Mouse (Mus musculus): ENCODE results near the gene 2510009E07Rik. TPM values are rescaled to one million over a fixed set of nuclear protein-coding genes. Genes with fewer than 3 reads are reported as not detected.
A peak's percentile ranks its signal among the peaks of the same experiment; 100 is the strongest.
"Not testable (repeated sequence)": the region's sequence is repeated elsewhere in the genome, so short reads cannot be mapped to it uniquely, and the experiment has no call there.

The 2510009E07Rik gene
- polyA plus RNA-seq, 1 experiment from 2014 or later = 7.3 TPM

GRCm38 (mm10) chr16:21702314-21702690 is 7.8 kb upstream of the 2510009E07Rik start:
- H3K9me3 ChIP-seq (replicated peaks) = no peaks in the 10 kb centered on the region
- no peak overlapping the region; the same call in 1 of the 2 replicates for H3K27ac ChIP-seq
- WGBS = 9% methylated on average over 3 of the region's 3 CpGs
- H3K27me3 ChIP-seq (ENCODE audit: low read depth, poor library complexity, severe bottlenecking) = no peaks in the 10 kb centered on the region
- peaks cover 7% of the 10 kb centered on the region; the same call in 1 of the 2 replicates for H3K4me1 ChIP-seq
- peak overlapping the region; percentile 29; the same call in 1 of the 2 replicates for H3K4me3 ChIP-seq
- DNase-seq (ENCODE audit: low spot score) = no peak
- H3K36me3 ChIP-seq = no peaks in the 10 kb centered on the region

- no peaks in the 10 kb centered on the region for H3K27me3 ChIP-seq (ENCODE audit: low read depth, poor library complexity, severe bottlenecking)
- no peak for DNase-seq (ENCODE audit: low spot score)
- peak overlapping the region; percentile 29; the same call in 1 of the 2 replicates for H3K4me3 ChIP-seq
- H3K4me1 ChIP-seq = peaks cover 7% of the 10 kb centered on the region; the same call in 1 of the 2 replicates
- no peak overlapping the region for H3K27ac ChIP-seq
- H3K36me3 ChIP-seq = no peaks in the 10 kb centered on the region
- H3K9me3 ChIP-seq (replicated peaks) = no peaks in the 10 kb centered on the region
- WGBS = 21% methylated on average over 10 of the region's 10 CpGs
These were observed 7.3 kb upstream of the 2510009E07Rik start for GRCm38 (mm10) chr16:21701611-21702313.

- no peak for DNase-seq (ENCODE audit: low spot score)
- 69% methylated on average over 3 of the region's 3 CpGs for WGBS
- no peaks in the 10 kb centered on the region for H3K9me3 ChIP-seq (replicated peaks)
These were observed 3.7 kb upstream of the 2510009E07Rik start for GRCm38 (mm10) chr16:21698136-21698535.

GRCm38 (mm10) chr16:21696946-21697345 is 2.5 kb upstream of the 2510009E07Rik start:
- no peak overlapping the region for H3K27ac ChIP-seq
- WGBS = 68% methylated on average over 9 of the region's 9 CpGs

More at GRCm38 (mm10) chr16:21698136-21698535, 3.7 kb upstream of the 2510009E07Rik start:
- Histone ChIP-seq H3K36me3 (no peaks in the 10 kb centered on the region), H3K4me1 (peaks cover 25% of the 10 kb centered on the region), H3K4me3 (no peak overlapping the region), H3K27ac (no peak overlapping the region), H3K27me3 (ENCODE audit: low read depth, poor library complexity, severe bottlenecking) (peaks cover 10% of the 10 kb centered on the region; the same call in 1 of the 2 replicates)

GRCm38 (mm10) chr16:21695242-21695578 is 745 bp upstream of the 2510009E07Rik start:
- WGBS = 5% methylated on average over 12 of the region's 12 CpGs
- H3K4me1 ChIP-seq = peaks cover 18% of the 10 kb centered on the region
- H3K9me3 ChIP-seq (replicated peaks) = no peaks in the 10 kb centered on the region
- H3K27me3 ChIP-seq (ENCODE audit: low read depth, poor library complexity, severe bottlenecking) = peaks cover 21% of the 10 kb centered on the region
- H3K36me3 ChIP-seq = no peaks in the 10 kb centered on the region
- H3K27ac ChIP-seq = 0 out of 2 replicates have a peak overlapping the region, but pooled peaks have one; percentile 88
- peak overlapping the region; percentile 82 for H3K4me3 ChIP-seq
- peak; percentile 59 for DNase-seq (ENCODE audit: low spot score)

More at GRCm38 (mm10) chr16:21696946-21697345, 2.5 kb upstream of the 2510009E07Rik start:
- no peak for DNase-seq (ENCODE audit: low spot score)
- Histone ChIP-seq H3K4me3 (no peak overlapping the region), H3K4me1 (peaks cover 21% of the 10 kb centered on the region), H3K27me3 (ENCODE audit: low read depth, poor library complexity, severe bottlenecking) (peaks cover 21% of the 10 kb centered on the region), H3K9me3 (replicated peaks) (no peaks in the 10 kb centered on the region), H3K36me3 (no peaks in the 10 kb centered on the region)

- Histone ChIP-seq H3K36me3 (no peaks in the 10 kb centered on the region), H3K9me3 (replicated peaks) (no peaks in the 10 kb centered on the region), H3K4me1 (peaks cover 18% of the 10 kb centered on the region), H3K4me3 (peak overlapping the region; percentile 82), H3K27me3 (ENCODE audit: low read depth, poor library complexity, severe bottlenecking) (peaks cover 21% of the 10 kb centered on the region), H3K27ac (peak overlapping the region; percentile 88)
- no peak for DNase-seq (ENCODE audit: low spot score)
- under 1% methylated on average over 45 of the region's 45 CpGs for WGBS
These were observed 443 bp downstream of the 2510009E07Rik start for GRCm38 (mm10) chr16:21693981-21694462.

- Histone ChIP-seq H3K27me3 (ENCODE audit: low read depth, poor library complexity, severe bottlenecking) (peaks cover 14% of the 10 kb centered on the region), H3K27ac (no peak overlapping the region), H3K4me1 (peaks cover 15% of the 10 kb centered on the region), H3K9me3 (replicated peaks) (no peaks in the 10 kb centered on the region), H3K36me3 (no peaks in the 10 kb centered on the region), H3K4me3 (no peak overlapping the region)
- DNase-seq (ENCODE audit: low spot score) = no peak
- WGBS = 44% methylated on average over 5 of the region's 5 CpGs
These were observed 4.2 kb downstream of the 2510009E07Rik start for GRCm38 (mm10) chr16:21690216-21690755.

GRCm38 (mm10) chr16:21689141-21689540 is 5.3 kb downstream of the 2510009E07Rik start:
- H3K27ac ChIP-seq = no peak overlapping the region
- H3K36me3 ChIP-seq = no peaks in the 10 kb centered on the region
- peaks cover 3% of the 10 kb centered on the region; the same call in 1 of the 2 replicates for H3K4me1 ChIP-seq
- DNase-seq (ENCODE audit: low spot score) = no peak
- no peaks in the 10 kb centered on the region for H3K9me3 ChIP-seq (replicated peaks)
- H3K4me3 ChIP-seq = no peak overlapping the region
- WGBS = 89% methylated on average over 5 of the region's 5 CpGs
- H3K27me3 ChIP-seq (ENCODE audit: low read depth, poor library complexity, severe bottlenecking) = peaks cover 14% of the 10 kb centered on the region

- Histone ChIP-seq H3K4me1 (no peaks in the 10 kb centered on the region), H3K27me3 (ENCODE audit: low read depth, poor library complexity, severe bottlenecking) (peaks cover 4% of the 10 kb centered on the region; the same call in 1 of the 2 replicates), H3K36me3 (0 out of 2 replicates have a peak, but pooled peaks cover 3% of the 10 kb centered on the region), H3K9me3 (replicated peaks) (no peaks in the 10 kb centered on the region), H3K4me3 (no peak overlapping the region), H3K27ac (no peak overlapping the region)
- WGBS = 90% methylated on average over 5 of the region's 5 CpGs
- no peak for DNase-seq (ENCODE audit: low spot score)
These were observed 7.1 kb downstream of the 2510009E07Rik start for GRCm38 (mm10) chr16:21687406-21687805.

- 92% methylated on average over 7 of the region's 7 CpGs for WGBS
- Histone ChIP-seq H3K4me1 (no peaks in the 10 kb centered on the region), H3K36me3 (no peaks in the 10 kb centered on the region), H3K9me3 (replicated peaks) (no peaks in the 10 kb centered on the region), H3K27ac (no peak overlapping the region), H3K4me3 (no peak overlapping the region), H3K27me3 (ENCODE audit: low read depth, poor library complexity, severe bottlenecking) (no peaks in the 10 kb centered on the region)
- DNase-seq (ENCODE audit: low spot score) = no peak
These were observed 17.7 kb downstream of the 2510009E07Rik start for GRCm38 (mm10) chr16:21676791-21677190.

GRCm38 (mm10) chr16:21673651-21674050 is 20.8 kb downstream of the 2510009E07Rik start:
- WGBS = 97% methylated on average over 1 of the region's 1 CpGs
- not testable (repeated sequence) for H3K27me3 ChIP-seq (ENCODE audit: low read depth, poor library complexity, severe bottlenecking); H3K36me3 ChIP-seq; DNase-seq (ENCODE audit: low spot score); H3K4me1 ChIP-seq; H3K9me3 ChIP-seq (replicated peaks); H3K27ac ChIP-seq; H3K4me3 ChIP-seq

GRCm38 (mm10) chr16:21673046-21673445 is 21.4 kb downstream of the 2510009E07Rik start:
- not testable (repeated sequence) for H3K9me3 ChIP-seq (replicated peaks); H3K4me1 ChIP-seq; H3K4me3 ChIP-seq; H3K36me3 ChIP-seq; H3K27ac ChIP-seq; H3K27me3 ChIP-seq (ENCODE audit: low read depth, poor library complexity, severe bottlenecking); DNase-seq (ENCODE audit: low spot score)

- Histone ChIP-seq H3K9me3 (replicated peaks) (no peaks in the 10 kb centered on the region), H3K4me1 (no peaks in the 10 kb centered on the region), H3K4me3 (no peak overlapping the region), H3K27me3 (ENCODE audit: low read depth, poor library complexity, severe bottlenecking) (no peaks in the 10 kb centered on the region), H3K27ac (no peak overlapping the region), H3K36me3 (no peaks in the 10 kb centered on the region)
- no peak for DNase-seq (ENCODE audit: low spot score)
- WGBS = 89% methylated on average over 4 of the region's 4 CpGs
These were observed 22.6 kb downstream of the 2510009E07Rik start for GRCm38 (mm10) chr16:21671878-21672277.

Measured in limb, embryonic 10.5 days (tissue).